Mouse (Mus musculus) ovary, postnatal 10 days (tissue): ENCODE measurements around the gene Commd9.

Experiments
- DNase-seq: peaks from one replicate; pipeline ENCODE4 v3.0.0; 2022; ENCODE audit warnings: low spot score

Commd9 gene

GRCm38 (mm10) chr2:101885768-101886438 is at the start of gene Commd9:
TSS of gene Commd9 (plus strand) at chr2:101886247.
- peak; percentile 73 for DNase-seq

GRCm38 (mm10) chr2:101842756-101843155 is 43.3 kb upstream of the Commd9 start:
- no peak for DNase-seq

- DNase-seq: no peak
Observed at GRCm38 (mm10) chr2:101854792-101855191, 31.3 kb upstream of the Commd9 start.

GRCm38 (mm10) chr2:101856174-101856573 is 29.9 kb upstream of the Commd9 start:
- DNase-seq: no peak

- no peak for DNase-seq
Observed at GRCm38 (mm10) chr2:101860920-101861485, 25.0 kb upstream of the Commd9 start.

GRCm38 (mm10) chr2:101862219-101863123 is 23.6 kb upstream of the Commd9 start:
- DNase-seq: no peak

- no peak for DNase-seq
Observed at GRCm38 (mm10) chr2:101868683-101869082, 17.4 kb upstream of the Commd9 start.

GRCm38 (mm10) chr2:101871179-101871578 is 14.9 kb upstream of the Commd9 start:
- DNase-seq: no peak

GRCm38 (mm10) chr2:101881471-101882162 is 4.4 kb upstream of the Commd9 start:
- DNase-seq: no peak

- DNase-seq: no peak
Observed at GRCm38 (mm10) chr2:101882998-101883397, 3.0 kb upstream of the Commd9 start, which contains the start of gene Prr5l. TSS of gene Prr5l (minus strand) at chr2:101883027.

- no peak for DNase-seq
Observed at GRCm38 (mm10) chr2:101884286-101884685, 1.8 kb upstream of the Commd9 start.

- DNase-seq: no peak
Observed at GRCm38 (mm10) chr2:101888886-101889285, 2.8 kb downstream of the Commd9 start.

- DNase-seq: no peak
Observed at GRCm38 (mm10) chr2:101891143-101891542, 5.1 kb downstream of the Commd9 start.

GRCm38 (mm10) chr2:101894126-101894525 is 8.1 kb downstream of the Commd9 start:
- no peak for DNase-seq

GRCm38 (mm10) chr2:101896425-101897204 is 10.6 kb downstream of the Commd9 start:
- DNase-seq: no peak

GRCm38 (mm10) chr2:101902196-101902595 is 16.1 kb downstream of the Commd9 start:
- DNase-seq: no peak

GRCm38 (mm10) chr2:101905534-101906378 is 19.7 kb downstream of the Commd9 start:
- DNase-seq: peak; percentile 54

GRCm38 (mm10) chr2:101906379-101906690 is 20.3 kb downstream of the Commd9 start:
- DNase-seq: no peak

GRCm38 (mm10) chr2:101907386-101908022 is 21.5 kb downstream of the Commd9 start:
- DNase-seq: no peak

- no peak for DNase-seq
Observed at GRCm38 (mm10) chr2:101908773-101909172, 22.7 kb downstream of the Commd9 start.
